Mouse (Mus musculus) cerebellum, adult 2 months (tissue): ENCODE results near the gene Gm10260. TPM values are rescaled to one million over a fixed set of nuclear protein-coding genes. Genes with fewer than 3 reads are reported as not detected.

ENCODE experiments used
- DNase-seq, 2 experiments: peaks; one replicate each; pipeline ENCODE4 v3.0.0; 2021
- H3K27ac ChIP-seq: fragments of 200-500 bp; 2 replicates; pipeline ENCODE4 v1.5.1; 2012; ENCODE audit warnings: low read length, control low read depth, inconsistent platforms; ENCODE audit not compliant: insufficient read depth
- H3K27me3 ChIP-seq: fragments of 200-500 bp; 2 replicates; pipeline ENCODE4 v1.6.1; 2012; ENCODE audit warnings: inconsistent platforms, mild to moderate bottlenecking, low read length, moderate library complexity; ENCODE audit not compliant: control insufficient read depth, insufficient read depth
- H3K4me1 ChIP-seq: fragments of 200-500 bp; 2 replicates; pipeline ENCODE4 v1.6.1; 2011; ENCODE audit warnings: low read length; ENCODE audit not compliant: control insufficient read depth, insufficient read depth
- H3K4me3 ChIP-seq: fragments of 200-500 bp; replicated peaks from 2 replicates; pipeline ENCODE3; 2011; ENCODE audit warnings: mild to moderate bottlenecking, low read depth, low read length, control low read depth; ENCODE audit not compliant: insufficient read depth
- CTCF ChIP-seq: fragments of 200-500 bp; IDR thresholded peaks from 2 replicates; pipeline ENCODE4 v1.5.1; 2011; ENCODE audit warnings: low read depth, mild to moderate bottlenecking, control low read depth, low read length, moderate library complexity, borderline replicate concordance; ENCODE audit not compliant: insufficient read depth
- POLR2A ChIP-seq: fragments of 200-500 bp; IDR thresholded peaks from 2 replicates; pipeline ENCODE4 v1.6.1; 2011; ENCODE audit warnings: low read length, control low read depth, borderline replicate concordance; ENCODE audit not compliant: insufficient read depth
- WGBS: fragments of 180-500 bp; shearing (Covaris S2); methylation state at CpG from one replicate; pipeline ENCODE4 v1.1.7; 2018; 5-methylcytosine and 5-hydroxymethylcytosine counted together
- polyA plus RNA-seq: library from polyadenylated mRNA; depleted of rRNA; stranded (reverse); fragments of >200 nt; gene quantifications from 2 replicates; pipeline ENCODE4 v1.2.3, GENCODE M21; 2012

The Gm10260 gene
- polyA plus RNA-seq, 1 experiment: 3.8 TPM

- DNase-seq: no peak
- no peak overlapping the region for H3K27ac ChIP-seq
- 94% methylated on average over 3 of the region's 3 CpGs for WGBS
- no peaks in the 10 kb centered on the region for H3K4me1 ChIP-seq
- H3K27me3 ChIP-seq: no peaks in the 10 kb centered on the region; the same call in 1 of the 2 replicates
- no peak overlapping the region for H3K4me3 ChIP-seq
- TF ChIP-seq CTCF (no peak), POLR2A (no peak)
Observed at GRCm38 (mm10) chr13:97766600-97766999, 6.2 kb upstream of the Gm10260 start.

GRCm38 (mm10) chr13:97765913-97766312 is 5.5 kb upstream of the Gm10260 start:
- no peak for TF ChIP-seq CTCF
- TF ChIP-seq POLR2A: no peak
- H3K27ac ChIP-seq: no peak overlapping the region
- H3K4me3 ChIP-seq: no peak overlapping the region
- no peaks in the 10 kb centered on the region; the same call in 1 of the 2 replicates for H3K27me3 ChIP-seq
- WGBS: 98% methylated on average over 2 of the region's 2 CpGs
- DNase-seq: no peak
- H3K4me1 ChIP-seq: no peaks in the 10 kb centered on the region

GRCm38 (mm10) chr13:97764067-97764466 is 3.6 kb upstream of the Gm10260 start:
- no peak overlapping the region for H3K4me3 ChIP-seq
- no peak for TF ChIP-seq CTCF
- no peak for TF ChIP-seq POLR2A
- H3K4me1 ChIP-seq: no peaks in the 10 kb centered on the region
- no peak overlapping the region for H3K27ac ChIP-seq
- DNase-seq: no peak
- no peaks in the 10 kb centered on the region; the same call in 1 of the 2 replicates for H3K27me3 ChIP-seq
- 28% methylated on average over 7 of the region's 7 CpGs for WGBS

- DNase-seq: no peak
- H3K4me3 ChIP-seq: no peak overlapping the region
- H3K4me1 ChIP-seq: no peaks in the 10 kb centered on the region
- H3K27me3 ChIP-seq: no peaks in the 10 kb centered on the region; the same call in 1 of the 2 replicates
- 80% methylated on average over 6 of the region's 6 CpGs for WGBS
- H3K27ac ChIP-seq: no peak overlapping the region
- no peak for TF ChIP-seq CTCF
- TF ChIP-seq POLR2A: no peak
Observed at GRCm38 (mm10) chr13:97763436-97763835, 3.0 kb upstream of the Gm10260 start.

GRCm38 (mm10) chr13:97762121-97762520 is 1.7 kb upstream of the Gm10260 start:
- no peaks in the 10 kb centered on the region for H3K4me1 ChIP-seq
- no peaks in the 10 kb centered on the region; the same call in 1 of the 2 replicates for H3K27me3 ChIP-seq
- TF ChIP-seq CTCF (no peak), POLR2A (no peak)
- WGBS: 94% methylated on average over 8 of the region's 8 CpGs
- H3K4me3 ChIP-seq: no peak overlapping the region
- no peak overlapping the region for H3K27ac ChIP-seq
- DNase-seq: no peak

- no peak overlapping the region for H3K27ac ChIP-seq
- 60% methylated on average over 4 of the region's 4 CpGs for WGBS
- no peak for TF ChIP-seq POLR2A
- TF ChIP-seq CTCF: no peak
Observed at GRCm38 (mm10) chr13:97757033-97757432, 3.4 kb downstream of the Gm10260 start.

GRCm38 (mm10) chr13:97756091-97756490 is 4.3 kb downstream of the Gm10260 start:
- 87% methylated on average over 6 of the region's 6 CpGs for WGBS
- Histone ChIP-seq H3K4me3 (no peak overlapping the region), H3K4me1 (peaks cover 2% of the 10 kb centered on the region), H3K27ac (no peak overlapping the region), H3K27me3 (no peaks in the 10 kb centered on the region)
- no peak for TF ChIP-seq CTCF
- TF ChIP-seq POLR2A: no peak
- no peak for DNase-seq

More at GRCm38 (mm10) chr13:97757033-97757432, 3.4 kb downstream of the Gm10260 start:
- no peak overlapping the region for H3K4me3 ChIP-seq
- no peaks in the 10 kb centered on the region for H3K4me1 ChIP-seq
- no peaks in the 10 kb centered on the region for H3K27me3 ChIP-seq
- DNase-seq: no peak

- peak; percentile 63 to 76 for DNase-seq
- 6% methylated on average over 4 of the region's 4 CpGs for WGBS
- TF ChIP-seq CTCF (no peak), POLR2A (no peak)
- peaks cover 7% of the 10 kb centered on the region for H3K4me1 ChIP-seq
- H3K27ac ChIP-seq: no peak overlapping the region
- H3K27me3 ChIP-seq: no peaks in the 10 kb centered on the region
- no peak overlapping the region for H3K4me3 ChIP-seq
Observed at GRCm38 (mm10) chr13:97750851-97751381, 9.5 kb downstream of the Gm10260 start.
